Mouse (Mus musculus) bone marrow macrophage, adult 2 months (primary cell): ENCODE data around the gene Cyb561.

Source experiments
- CTCF ChIP-seq: IDR thresholded peaks from 2 replicates; pipeline ENCODE4 v1.5.1; 2012; ENCODE audit warnings: low read depth, mild to moderate bottlenecking, low read length, moderate library complexity
- POLR2A ChIP-seq: IDR thresholded peaks from 2 replicates; pipeline ENCODE4 v1.6.1; 2012; ENCODE audit warnings: mild to moderate bottlenecking, low read depth, low read length, borderline replicate concordance

GRCm38 (mm10) chr11:105936200-105936599 is 16.9 kb downstream of the Cyb561 start:
- TF ChIP-seq CTCF (no peak), POLR2A (no peak)
